Mouse (Mus musculus): ENCODE measurements around the gene Slc3a1. TPM values are rescaled to one million over a fixed set of nuclear protein-coding genes. Genes with fewer than 3 reads are reported as not detected.

Gene Slc3a1
- polyA plus RNA-seq, 1 experiment from 2014 or later: 0.34 TPM

GRCm38 (mm10) chr17:85101751-85102150 lies 73.6 kb downstream of the Slc3a1 start:
- H3K36me3 ChIP-seq (ENCODE audit: control insufficient read depth, insufficient read depth, low read length): peaks cover 9% of the 10 kb centered on the region; the same call in 1 of the 2 replicates
- H3K4me2 ChIP-seq: no peak overlapping the region
- H3K4me3 ChIP-seq (ENCODE audit: low read depth, low read length): no peak overlapping the region
- 51% methylated on average over 7 of the region's 7 CpGs for WGBS
- ATAC-seq (ENCODE audit: low FRiP score): no peak
- no peaks in the 10 kb centered on the region; the same call in 1 of the 2 replicates for H3K9me3 ChIP-seq (ENCODE audit: control insufficient read depth, low read length)
- H3K27ac ChIP-seq (ENCODE audit: low read depth, low read length): no peak overlapping the region
- no peaks in the 10 kb centered on the region; the same call in 1 of the 2 replicates for H3K4me1 ChIP-seq (ENCODE audit: control insufficient read depth, insufficient read depth, low read length)
- H3K27me3 ChIP-seq (ENCODE audit: control insufficient read depth, insufficient read depth, low read length): no peaks in the 10 kb centered on the region
- H3K9ac ChIP-seq (ENCODE audit: low read length): no peak overlapping the region
- no peak for DNase-seq (ENCODE audit: low spot score, missing footprints)

DNA sequence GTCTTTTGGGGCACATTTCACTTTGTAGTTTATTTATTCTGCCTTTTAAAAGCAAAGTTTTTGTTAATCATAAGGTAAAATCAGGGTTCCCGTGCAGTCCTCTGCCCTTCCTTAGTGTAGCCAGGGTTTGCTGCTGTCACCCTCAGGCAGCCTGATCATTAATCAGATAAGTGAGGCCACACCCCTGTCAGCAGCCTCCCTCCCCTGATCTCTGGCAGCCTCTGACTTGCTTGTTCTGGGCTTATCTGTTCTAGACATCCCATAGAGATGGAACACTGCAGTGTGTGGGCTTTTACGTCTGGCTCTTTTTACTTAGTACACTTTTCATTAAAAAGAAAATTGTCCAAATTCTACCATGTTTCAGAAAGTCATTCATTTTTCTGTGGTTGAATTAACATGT lies 75.1 kb downstream of the Slc3a1 start:
- Histone ChIP-seq H3K9ac (ENCODE audit: low read length) (no peak overlapping the region), H3K27me3 (ENCODE audit: control insufficient read depth, insufficient read depth, low read length) (no peaks in the 10 kb centered on the region), H3K36me3 (ENCODE audit: control insufficient read depth, insufficient read depth, low read length) (peaks cover 6% of the 10 kb centered on the region; the same call in 1 of the 2 replicates), H3K4me2 (no peak overlapping the region), H3K4me1 (ENCODE audit: control insufficient read depth, insufficient read depth, low read length) (no peaks in the 10 kb centered on the region; the same call in 1 of the 2 replicates), H3K9me3 (ENCODE audit: control insufficient read depth, low read length) (no peaks in the 10 kb centered on the region; the same call in 1 of the 2 replicates), H3K27ac (ENCODE audit: low read depth, low read length) (no peak overlapping the region), H3K4me3 (ENCODE audit: low read depth, low read length) (no peak overlapping the region)
- WGBS: 69% methylated on average over 2 of the region's 2 CpGs
- DNase-seq (ENCODE audit: low spot score, missing footprints) (no peak), ATAC-seq (ENCODE audit: low FRiP score) (no peak)

GRCm38 (mm10) chr17:85110640-85111039 lies 82.5 kb downstream of the Slc3a1 start:
- no peak overlapping the region for H3K4me2 ChIP-seq
- 92% methylated on average over 1 of the region's 1 CpGs for WGBS
- no peak for DNase-seq (ENCODE audit: low spot score, missing footprints)

GRCm38 (mm10) chr17:85113441-85113840 lies 85.3 kb downstream of the Slc3a1 start:
- WGBS: 89% methylated on average over 8 of the region's 8 CpGs
- DNase-seq (ENCODE audit: low spot score, missing footprints): peak; percentile 44
- Histone ChIP-seq H3K36me3 (ENCODE audit: control insufficient read depth, insufficient read depth, low read length) (no peaks in the 10 kb centered on the region), H3K27ac (ENCODE audit: low read depth, low read length) (no peak overlapping the region), H3K9ac (ENCODE audit: low read length) (no peak overlapping the region), H3K4me3 (ENCODE audit: low read depth, low read length) (no peak overlapping the region), H3K9me3 (ENCODE audit: control insufficient read depth, low read length) (no peaks in the 10 kb centered on the region), H3K27me3 (ENCODE audit: control insufficient read depth, insufficient read depth, low read length) (no peaks in the 10 kb centered on the region), H3K4me1 (ENCODE audit: control insufficient read depth, insufficient read depth, low read length) (no peaks in the 10 kb centered on the region), H3K4me2 (no peak overlapping the region)
- ATAC-seq (ENCODE audit: low FRiP score): no peak

More at GRCm38 (mm10) chr17:85110640-85111039, 82.5 kb downstream of the Slc3a1 start:
- no peak overlapping the region for H3K9ac ChIP-seq (ENCODE audit: low read length)
- no peak overlapping the region for H3K4me3 ChIP-seq (ENCODE audit: low read depth, low read length)
- H3K9me3 ChIP-seq (ENCODE audit: control insufficient read depth, low read length): no peaks in the 10 kb centered on the region
- H3K27ac ChIP-seq (ENCODE audit: low read depth, low read length): no peak overlapping the region
- ATAC-seq (ENCODE audit: low FRiP score): no peak
- H3K27me3 ChIP-seq (ENCODE audit: control insufficient read depth, insufficient read depth, low read length): no peaks in the 10 kb centered on the region
- H3K4me1 ChIP-seq (ENCODE audit: control insufficient read depth, insufficient read depth, low read length): no peaks in the 10 kb centered on the region
- no peaks in the 10 kb centered on the region for H3K36me3 ChIP-seq (ENCODE audit: control insufficient read depth, insufficient read depth, low read length)

Other genes with a start within 250 kb of the Slc3a1 start
- gene Lrpprc, start 237.6 kb upstream of the Slc3a1 start, polyA plus RNA-seq (2014; fragmentation: Nextera tagmentation; extraction: Ambion mirVana): 53.9 and 59.1 TPM in 2 replicates
- gene Ppm1b, start 71.6 kb upstream of the Slc3a1 start, polyA plus RNA-seq (2014; fragmentation: Nextera tagmentation; extraction: Ambion mirVana): 99.3 and 102 TPM in 2 replicates
- 60.0 and 61.7 TPM in 2 replicates for gene Prepl, start 61.9 kb downstream of the Slc3a1 start, polyA plus RNA-seq (2014; fragmentation: Nextera tagmentation; extraction: Ambion mirVana)
- gene Camkmt, start 62.2 kb downstream of the Slc3a1 start, polyA plus RNA-seq (2014; fragmentation: Nextera tagmentation; extraction: Ambion mirVana): 14.9 and 17.0 TPM in 2 replicates

All from midbrain, embryonic 11.5 days (tissue).